Mouse (Mus musculus) megakaryocyte progenitor cell, adult 5-6 weeks (primary cell): ENCODE data around the gene Col4a3bp. TPM values are rescaled to one million over a fixed set of nuclear protein-coding genes. Genes with fewer than 3 reads are reported as not detected.

Experiments
- ATAC-seq: replicated peaks from 2 replicates; pipeline ENCODE4 v1.8.0; 2016; ENCODE audit warnings: mild to moderate bottlenecking, moderate TSS enrichment, inconsistent platforms; ENCODE audit not compliant: poor library complexity
- total RNA-seq, 2 experiments: library from RNA; stranded (forward) in 1 of 2; stranded (reverse) in 1 of 2; fragments of 157-497, 149-512 nt in 1 of 2; fragments of 200-1000 nt in 1 of 2; gene quantifications; 2 replicates each; pipeline versions ENCODE4 v1.2.3 to v1.2.4; 2015 to 2017

Col4a3bp gene
- total RNA-seq, 2 experiments from 2014 or later, result 43.9 to 45.3 TPM

- ATAC-seq, result no peak
Measured at GRCm38 (mm10) chr13:96538103-96538502, 4.3 kb upstream of the Col4a3bp start.

- ATAC-seq, result no peak
Measured at GRCm38 (mm10) chr13:96541381-96541780, 1.0 kb upstream of the Col4a3bp start.

- no peak for ATAC-seq
Measured at GRCm38 (mm10) chr13:96542901-96543891, 778 bp downstream of the Col4a3bp start.

GRCm38 (mm10) chr13:96544506-96544905, 2.1 kb downstream of the Col4a3bp start:
- no peak for ATAC-seq

GRCm38 (mm10) chr13:96547250-96547649, 4.8 kb downstream of the Col4a3bp start:
- ATAC-seq, result no peak

GRCm38 (mm10) chr13:96547941-96548340, 5.5 kb downstream of the Col4a3bp start:
- ATAC-seq, result peak; percentile 74

GRCm38 (mm10) chr13:96555099-96555498, 12.7 kb downstream of the Col4a3bp start:
- ATAC-seq, result no peak

- ATAC-seq, result peak; percentile 54
Measured at GRCm38 (mm10) chr13:96567977-96568376, 25.6 kb downstream of the Col4a3bp start.

- no peak for ATAC-seq
Measured at GRCm38 (mm10) chr13:96570313-96571015, 28.0 kb downstream of the Col4a3bp start.

GRCm38 (mm10) chr13:96571016-96571361, 28.6 kb downstream of the Col4a3bp start:
- ATAC-seq, result no peak

GRCm38 (mm10) chr13:96574170-96574569, 31.8 kb downstream of the Col4a3bp start:
- ATAC-seq, result no peak

GRCm38 (mm10) chr13:96579104-96579503, 36.7 kb downstream of the Col4a3bp start:
- ATAC-seq, result 0 out of 2 replicates have a peak, but pooled peaks have one; percentile 39

GRCm38 (mm10) chr13:96579979-96580378, 37.6 kb downstream of the Col4a3bp start:
- no peak for ATAC-seq

GRCm38 (mm10) chr13:96584201-96584600, 41.8 kb downstream of the Col4a3bp start:
- ATAC-seq, result peak; percentile 58

- no peak for ATAC-seq
Measured at GRCm38 (mm10) chr13:96586540-96586939, 44.1 kb downstream of the Col4a3bp start.

GRCm38 (mm10) chr13:96588642-96589041, 46.2 kb downstream of the Col4a3bp start:
- no peak for ATAC-seq

- peak; percentile 87 for ATAC-seq
Measured at GRCm38 (mm10) chr13:96593621-96594020, 51.2 kb downstream of the Col4a3bp start.

GRCm38 (mm10) chr13:96594070-96594469, 51.7 kb downstream of the Col4a3bp start:
- no peak for ATAC-seq

- no peak for ATAC-seq
Measured at GRCm38 (mm10) chr13:96599182-96599581, 56.8 kb downstream of the Col4a3bp start.

- no peak for ATAC-seq
Measured at GRCm38 (mm10) chr13:96604242-96604641, 61.8 kb downstream of the Col4a3bp start.

- ATAC-seq, result no peak
Measured at GRCm38 (mm10) chr13:96614615-96615014, 72.2 kb downstream of the Col4a3bp start.

GRCm38 (mm10) chr13:96620891-96621290, 78.5 kb downstream of the Col4a3bp start:
- no peak for ATAC-seq
